Mouse (Mus musculus) heart, adult 2 months (tissue): Measurements from ENCODE around the gene Nav1.

Source experiments
- CTCF ChIP-seq: fragments of 200-600 bp; IDR thresholded peaks from 2 replicates; pipeline ENCODE4 v1.8.1; 2022; ENCODE audit warnings: antibody characterized with exemption, mild to moderate bottlenecking, moderate library complexity
- EP300 ChIP-seq: fragments of 200-500 bp; IDR thresholded peaks from 2 replicates; pipeline ENCODE4 v1.6.1; 2011; ENCODE audit warnings: low read depth, low read length, control low read depth; ENCODE audit not compliant: insufficient read depth
- POLR2A ChIP-seq: fragments of 200-500 bp; IDR thresholded peaks from 2 replicates; pipeline ENCODE4 v1.6.1; 2011; ENCODE audit warnings: mild to moderate bottlenecking, low read depth, low read length, control low read depth; ENCODE audit not compliant: insufficient read depth

DNA sequence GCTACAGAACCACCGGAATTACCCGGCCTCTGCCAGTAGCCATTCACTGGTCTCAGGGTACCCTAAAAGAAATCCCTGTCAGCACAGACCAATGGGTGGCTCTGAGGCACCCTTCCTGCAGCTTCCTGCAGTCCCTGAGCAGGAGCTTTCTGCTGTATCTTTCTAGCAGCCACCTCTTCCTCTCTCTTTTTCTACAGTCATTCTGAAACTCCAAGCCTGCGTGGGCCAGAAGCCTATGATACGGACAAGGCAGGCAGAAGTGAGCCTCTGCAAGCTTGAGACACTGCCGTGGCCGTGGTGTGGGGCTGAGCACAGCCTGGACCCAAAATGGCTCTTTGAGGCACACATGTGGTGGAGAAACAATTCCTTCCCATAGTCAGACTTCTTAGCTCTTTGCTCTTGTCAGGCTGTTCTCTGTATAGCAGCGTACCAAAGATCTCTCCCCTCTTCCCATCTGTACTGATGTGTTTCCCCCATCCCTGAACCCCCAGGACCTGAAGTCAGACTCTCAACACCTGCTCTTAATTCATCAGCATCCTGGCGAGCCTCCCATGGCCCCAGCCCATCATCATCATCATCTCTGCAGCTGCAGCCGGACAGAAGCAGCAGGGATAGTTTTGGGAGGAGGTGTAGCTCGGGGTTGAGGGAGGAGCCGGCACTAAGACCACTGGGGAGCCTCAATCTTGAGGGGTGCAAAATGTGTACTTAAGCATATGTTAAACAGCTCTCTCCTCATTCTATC, 28.4 kb upstream of the Nav1 start:
- TF ChIP-seq CTCF (no peak), POLR2A (no peak), EP300 (no peak)
